Mouse (Mus musculus): ENCODE measurements at regions not wholly inside any gene's neighbourhood (a gene's known extent, or its start where the extent isn't known, plus 50 kb on each side); places are given as distances from the start of the nearest gene placed in this dataset.

GRCm38 (mm10) chr5:58705561-58705960, 987.8 kb downstream of the Pcdh7 start:
- no peak for DNase-seq (ENCODE audit: extremely low spot score, low read depth, low spot score)

- no peak for DNase-seq (ENCODE audit: extremely low spot score, low read depth, low spot score)
Observed at GRCm38 (mm10) chr5:58712381-58712780, 994.6 kb downstream of the Pcdh7 start.

DNA sequence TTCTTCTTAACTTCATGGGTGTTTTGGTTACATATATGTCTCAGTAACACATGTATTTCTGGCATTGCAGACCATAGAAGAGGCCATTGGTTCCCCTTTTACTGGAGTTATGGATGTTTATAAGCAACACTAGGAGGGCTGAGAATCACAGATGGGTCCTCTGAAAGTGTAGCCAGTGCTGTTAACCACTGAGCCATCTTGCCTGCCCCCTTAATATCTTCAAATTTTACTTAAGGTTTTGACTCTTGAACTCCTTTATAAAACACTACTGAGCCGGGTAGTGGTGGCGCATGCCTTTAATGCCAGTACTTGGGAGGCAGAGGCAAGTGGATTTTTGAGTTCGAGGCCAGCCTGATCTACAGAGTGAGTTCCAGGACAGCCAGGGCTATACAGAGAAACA, 1015.6 kb downstream of the Pcdh7 start:
- DNase-seq (ENCODE audit: extremely low spot score, low read depth, low spot score) = no peak

GRCm38 (mm10) chr5:58733961-58734360, 1016.2 kb downstream of the Pcdh7 start:
- no peak for DNase-seq (ENCODE audit: extremely low spot score, low read depth, low spot score)

DNA sequence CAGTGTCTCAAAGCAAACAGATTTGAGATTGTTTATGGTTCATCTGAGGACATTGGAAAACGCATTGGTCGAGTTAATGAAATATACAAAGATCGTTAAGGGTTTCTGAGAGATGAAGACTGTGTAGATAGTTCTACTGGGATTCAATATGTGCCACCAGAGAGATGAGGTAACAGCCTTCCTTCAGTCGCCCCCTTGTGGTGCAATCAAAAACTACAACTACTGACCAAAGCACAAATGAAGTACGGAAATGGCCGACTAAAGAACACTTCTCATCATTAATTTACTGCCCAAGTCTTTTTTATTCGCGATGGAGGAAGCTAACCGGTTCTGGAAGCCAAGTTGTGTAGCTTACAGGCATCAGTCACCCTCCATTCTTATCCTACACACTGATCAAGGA, 1018.8 kb downstream of the Pcdh7 start:
- peak; percentile 37 for DNase-seq (ENCODE audit: extremely low spot score, low read depth, low spot score)

GRCm38 (mm10) chr5:58737264-58737883, 1019.6 kb downstream of the Pcdh7 start:
- no peak for DNase-seq (ENCODE audit: extremely low spot score, low read depth, low spot score)

DNA sequence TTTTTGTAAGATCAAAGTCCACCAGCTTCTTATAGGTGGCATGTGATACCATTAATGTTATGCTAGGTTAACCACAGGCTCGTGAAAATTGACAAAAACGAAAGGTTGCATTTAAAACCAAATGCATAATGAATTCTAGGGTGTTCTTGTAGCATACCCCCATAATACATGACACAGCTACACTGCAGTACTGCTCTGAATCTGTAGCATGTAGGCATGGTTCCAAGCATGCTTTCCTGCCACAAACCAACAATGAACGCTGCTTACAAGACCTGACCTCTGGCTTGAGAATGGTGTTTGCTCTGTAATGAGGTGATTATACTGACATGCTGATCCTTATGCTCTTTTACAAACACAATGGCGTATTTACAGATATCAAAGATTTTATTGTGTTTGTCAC, 1020.3 kb downstream of the Pcdh7 start:
- DNase-seq (ENCODE audit: extremely low spot score, low read depth, low spot score) = no peak

DNA sequence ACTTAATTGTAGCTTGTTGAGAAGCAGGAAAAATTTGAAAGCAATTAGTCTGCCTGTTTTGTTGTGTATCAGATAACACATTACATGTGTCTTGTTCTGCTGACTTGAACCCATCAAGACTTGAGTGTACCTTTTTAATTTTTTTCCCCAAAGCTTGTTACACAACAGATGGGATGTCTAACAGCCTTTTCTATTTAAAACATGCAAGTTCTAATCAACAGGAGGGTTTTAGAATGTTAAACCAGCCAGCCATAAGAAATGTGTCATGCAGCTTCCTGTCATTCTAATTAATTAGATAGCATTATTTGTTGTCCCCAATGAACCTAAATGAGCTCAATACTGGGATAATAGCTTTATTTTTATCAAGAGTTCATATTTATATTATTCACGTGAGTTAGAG, 1023.0 kb downstream of the Pcdh7 start:
- no peak for DNase-seq (ENCODE audit: extremely low spot score, low read depth, low spot score)

- DNase-seq (ENCODE audit: extremely low spot score, low read depth, low spot score) = no peak
Observed at GRCm38 (mm10) chr5:58747684-58748083, 1029.9 kb downstream of the Pcdh7 start.

DNA sequence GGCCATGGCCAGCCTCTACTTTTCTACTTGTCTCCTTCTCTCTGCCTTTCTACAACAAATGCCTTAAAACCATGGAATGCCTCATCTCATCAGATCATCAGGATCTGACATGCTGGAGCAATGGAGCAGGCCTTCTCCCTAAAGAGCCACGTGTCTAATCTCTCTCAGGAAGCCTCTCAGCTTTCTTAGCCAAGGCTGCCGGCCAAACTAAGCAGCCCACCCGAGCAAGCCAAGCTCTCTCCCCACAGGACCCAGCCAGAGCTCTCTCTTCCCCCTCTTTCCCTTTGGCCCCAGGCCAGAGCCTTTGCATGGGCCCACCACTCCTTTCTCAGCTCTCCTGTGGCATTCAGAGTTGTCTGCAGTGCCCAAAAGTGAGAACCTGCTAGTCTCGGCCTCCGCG, 1034.0 kb downstream of the Pcdh7 start:
- DNase-seq (ENCODE audit: extremely low spot score, low read depth, low spot score) = no peak
